Mouse (Mus musculus): Measurements from ENCODE around the gene Mrtfa.

The Mrtfa gene

DNA sequence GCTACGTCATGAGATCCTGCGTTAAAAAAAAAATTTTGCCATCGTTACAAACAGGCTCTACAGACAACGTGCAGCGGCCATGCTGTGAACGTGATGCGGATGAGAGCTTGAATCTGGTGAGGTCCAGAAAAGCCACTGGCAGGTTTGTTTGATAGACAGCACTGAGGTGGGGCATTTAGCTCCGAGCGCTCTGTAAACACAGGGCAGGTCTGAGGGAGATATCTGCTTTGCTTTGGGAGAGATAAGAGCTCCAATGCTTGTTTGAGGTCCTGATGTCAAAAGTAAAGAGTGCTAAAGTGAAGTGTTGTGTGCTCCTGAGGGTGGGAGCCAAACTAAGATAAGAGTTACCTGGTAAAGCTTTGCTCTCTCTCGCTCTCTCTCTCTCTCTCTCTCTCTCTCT, 6.6 kb upstream of the Mrtfa start:
- ATAC-seq (ENCODE audit: low TSS enrichment): no peak

DNA sequence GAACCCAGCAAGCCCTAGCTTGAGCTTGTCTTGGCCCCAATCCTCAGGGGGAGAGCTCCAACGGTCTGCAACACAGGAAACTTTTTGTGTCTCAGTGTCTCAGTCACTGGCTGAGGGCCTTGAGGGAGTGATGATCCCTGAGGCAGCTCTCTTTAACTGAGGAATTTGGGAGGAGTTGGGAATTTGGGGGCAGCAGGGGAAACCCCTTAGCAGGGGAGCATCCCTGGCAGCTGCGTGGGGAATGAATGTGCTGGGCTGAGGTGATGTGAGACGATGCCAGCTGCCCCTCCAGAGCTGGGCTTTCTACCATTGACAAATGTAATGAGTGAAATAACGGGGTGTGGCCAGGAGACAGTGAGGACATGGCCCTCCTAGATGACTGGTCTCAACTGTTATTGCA, 4.9 kb upstream of the Mrtfa start:
- ATAC-seq (ENCODE audit: low TSS enrichment): no peak

GRCm38 (mm10) chr15:81194791-81195190, 4.2 kb upstream of the Mrtfa start:
- ATAC-seq (ENCODE audit: low TSS enrichment): no peak

GRCm38 (mm10) chr15:81192858-81193257, 2.3 kb upstream of the Mrtfa start:
- ATAC-seq (ENCODE audit: low TSS enrichment): no peak

DNA sequence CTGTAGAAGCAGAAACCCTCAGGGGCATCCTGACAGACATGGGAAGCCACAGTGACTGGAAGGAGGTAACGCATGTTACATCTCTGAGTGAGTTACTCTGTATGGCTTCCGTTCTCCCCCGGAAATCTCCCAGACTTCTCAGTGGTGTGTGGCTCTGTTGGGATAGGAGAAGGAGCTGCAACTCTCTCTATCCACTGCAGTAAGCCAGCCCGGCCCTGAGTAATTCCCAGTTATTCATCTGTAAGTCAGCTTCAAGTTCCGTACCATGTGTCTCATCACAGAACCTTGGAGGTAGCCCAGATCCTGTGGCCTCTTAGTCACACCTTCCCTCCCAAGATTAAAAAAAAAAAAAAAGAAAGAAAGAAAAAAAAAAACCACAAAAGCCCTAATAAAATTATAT, 1.8 kb upstream of the Mrtfa start:
- no peak for ATAC-seq (ENCODE audit: low TSS enrichment)

GRCm38 (mm10) chr15:81191303-81191702, 746 bp upstream of the Mrtfa start:
- peak; percentile 28; the same call in 1 of the 2 replicates for ATAC-seq (ENCODE audit: low TSS enrichment)

- ATAC-seq (ENCODE audit: low TSS enrichment): peak; percentile 3; the same call in 1 of the 2 replicates
These were observed 437 bp downstream of the Mrtfa start for GRCm38 (mm10) chr15:81190011-81190629.

DNA sequence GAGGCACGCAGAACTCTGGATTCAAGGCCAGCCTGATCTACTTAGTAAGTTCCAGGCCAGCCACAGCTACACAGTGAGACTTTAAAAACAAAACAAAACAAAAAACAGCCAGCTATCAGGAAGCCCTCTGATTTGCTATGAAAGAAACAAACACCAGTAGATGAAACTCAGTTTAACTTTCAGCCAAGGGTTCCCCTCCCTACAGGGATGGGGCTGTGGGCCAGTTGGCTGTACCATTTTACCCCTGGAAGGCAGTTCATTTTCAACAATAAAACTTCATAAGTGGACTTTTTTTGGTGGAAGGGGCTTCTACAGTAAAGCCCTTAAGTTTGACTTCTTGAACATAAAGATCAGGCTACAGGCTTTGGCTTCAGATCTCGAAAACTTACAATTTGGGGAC, 1.5 kb downstream of the Mrtfa start:
- ATAC-seq (ENCODE audit: low TSS enrichment): no peak

DNA sequence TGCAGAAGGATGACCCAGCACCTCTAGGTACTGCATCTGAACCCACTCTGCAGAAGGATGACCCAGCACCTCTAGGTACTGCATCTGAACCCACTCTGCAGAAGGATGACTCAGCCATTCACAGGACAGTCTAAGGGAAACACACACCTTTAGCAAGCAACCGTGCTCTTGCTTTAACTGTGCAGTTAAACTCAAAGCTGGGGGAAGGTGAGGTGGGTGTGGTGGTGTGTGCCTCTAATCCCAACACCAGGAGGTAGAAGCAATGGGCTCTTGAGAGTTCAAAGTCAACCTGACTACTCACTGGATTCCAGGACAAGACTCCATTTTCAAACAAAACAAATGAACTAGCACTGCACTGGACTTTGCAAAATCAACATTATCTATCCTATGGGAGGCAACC, 5.6 kb downstream of the Mrtfa start:
- ATAC-seq (ENCODE audit: low TSS enrichment): no peak

DNA sequence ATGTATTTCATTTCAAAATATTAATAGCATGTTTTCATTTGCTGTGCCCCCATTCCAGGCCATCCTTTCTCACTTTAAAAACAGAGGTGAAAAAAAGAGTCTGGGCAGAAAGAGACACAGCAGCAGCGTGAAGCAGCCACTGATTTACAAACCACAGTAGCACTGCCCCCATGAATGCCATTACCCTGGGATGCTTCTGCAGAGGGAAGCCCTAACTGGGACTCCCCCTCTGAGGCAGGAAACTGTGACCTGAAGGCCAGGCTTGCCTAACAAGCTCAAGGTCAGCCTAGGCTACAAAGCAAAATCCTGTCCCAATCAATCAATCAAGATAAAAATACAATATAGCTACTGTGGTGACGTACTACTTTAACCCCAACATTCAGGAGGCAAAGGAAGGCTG, 9.3 kb downstream of the Mrtfa start:
- ATAC-seq (ENCODE audit: low TSS enrichment): no peak

DNA sequence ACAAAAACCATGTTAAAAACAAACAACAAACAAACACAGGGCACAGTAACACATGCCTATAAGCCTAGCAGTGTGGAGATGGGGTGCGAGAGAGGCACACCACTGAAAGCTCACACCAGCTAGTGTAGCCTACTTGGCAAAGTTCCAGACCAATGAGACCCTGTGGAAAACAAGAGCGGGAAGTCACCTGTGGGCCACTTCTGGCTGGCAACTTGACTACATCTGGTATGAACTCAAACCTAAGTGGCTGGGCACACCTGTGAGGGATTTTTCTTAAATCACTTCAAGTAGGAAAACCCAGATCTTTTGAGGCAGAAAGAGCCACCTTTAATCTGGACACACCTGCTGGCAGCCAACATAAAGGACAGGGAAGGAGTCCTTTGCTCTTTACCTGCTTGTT, 11.0 kb downstream of the Mrtfa start:
- no peak for ATAC-seq (ENCODE audit: low TSS enrichment)

DNA sequence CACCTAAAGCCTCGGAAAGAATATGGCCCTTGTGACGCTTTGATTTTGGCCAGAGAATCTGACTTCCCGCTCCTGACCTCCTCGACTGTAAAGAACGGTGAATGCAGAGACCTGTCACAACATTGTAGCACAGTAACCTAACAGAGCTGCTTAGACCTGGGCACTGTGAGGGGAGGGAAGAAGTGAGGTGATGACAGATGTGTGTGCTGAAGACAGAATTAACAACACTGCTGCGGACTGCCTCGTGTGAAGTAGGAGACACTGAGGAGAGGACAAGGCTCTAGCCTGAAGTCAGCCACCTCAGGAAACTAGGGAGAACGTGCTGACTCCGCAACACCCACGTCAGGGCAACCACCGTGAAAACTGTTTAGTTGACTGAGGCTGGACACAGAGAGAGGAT, 11.9 kb downstream of the Mrtfa start:
- ATAC-seq (ENCODE audit: low TSS enrichment): 0 out of 2 replicates have a peak, but pooled peaks have one; percentile 29

GRCm38 (mm10) chr15:81177860-81178259, 12.7 kb downstream of the Mrtfa start:
- peak; percentile 72 for ATAC-seq (ENCODE audit: low TSS enrichment)

DNA sequence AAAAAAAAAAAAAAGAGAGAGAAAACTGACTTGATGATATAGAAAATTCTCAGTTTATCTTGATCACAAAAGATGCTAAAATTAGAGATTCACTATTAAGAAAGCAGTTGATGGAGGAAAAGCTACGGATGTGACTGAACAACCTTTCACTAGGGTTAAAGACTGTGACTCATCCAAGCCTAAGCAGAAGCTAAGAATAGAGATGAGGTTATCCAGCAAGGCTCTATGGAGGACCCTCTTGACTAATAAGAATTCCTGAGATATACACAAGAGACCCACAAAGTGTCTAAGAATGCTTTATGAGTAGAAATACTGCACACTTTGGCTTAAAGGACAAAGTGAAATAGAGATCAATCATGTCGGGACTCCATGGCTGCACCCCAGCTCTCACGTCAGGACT, 14.9 kb downstream of the Mrtfa start:
- ATAC-seq (ENCODE audit: low TSS enrichment): no peak

DNA sequence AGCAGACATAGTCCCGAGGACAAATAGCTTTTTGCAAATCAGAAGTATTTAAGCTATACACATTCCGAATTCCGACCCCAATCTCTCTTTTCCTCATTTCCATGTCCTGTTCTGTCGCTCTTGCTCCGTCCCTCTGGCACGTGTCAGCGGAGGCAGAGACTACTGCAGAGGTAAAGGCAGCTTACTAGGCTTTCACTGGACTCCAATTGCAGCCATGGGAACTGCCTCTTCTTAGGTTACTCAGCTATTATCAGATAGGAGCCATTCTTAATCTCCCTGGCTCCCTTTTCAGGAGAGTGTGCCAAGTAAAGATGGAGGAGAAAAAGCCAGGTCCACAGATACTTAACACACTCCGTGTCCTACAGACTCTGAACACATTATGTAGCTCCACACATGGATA, 18.3 kb downstream of the Mrtfa start:
- ATAC-seq (ENCODE audit: low TSS enrichment): no peak

- peak; percentile 69; the same call in 1 of the 2 replicates for ATAC-seq (ENCODE audit: low TSS enrichment)
These were observed 21.8 kb downstream of the Mrtfa start for GRCm38 (mm10) chr15:81168735-81169134.

- ATAC-seq (ENCODE audit: low TSS enrichment): no peak
These were observed 22.7 kb downstream of the Mrtfa start for GRCm38 (mm10) chr15:81167831-81168230.

GRCm38 (mm10) chr15:81166291-81166690, 24.3 kb downstream of the Mrtfa start:
- no peak for ATAC-seq (ENCODE audit: low TSS enrichment)

- no peak for ATAC-seq (ENCODE audit: low TSS enrichment)
These were observed 25.8 kb downstream of the Mrtfa start for GRCm38 (mm10) chr15:81164560-81165310.

GRCm38 (mm10) chr15:81161571-81161970, 29.0 kb downstream of the Mrtfa start:
- no peak for ATAC-seq (ENCODE audit: low TSS enrichment)

GRCm38 (mm10) chr15:81160677-81161076, 29.9 kb downstream of the Mrtfa start:
- ATAC-seq (ENCODE audit: low TSS enrichment): no peak

GRCm38 (mm10) chr15:81159212-81159611, 31.3 kb downstream of the Mrtfa start:
- peak; percentile 41; the same call in 1 of the 2 replicates for ATAC-seq (ENCODE audit: low TSS enrichment)

DNA sequence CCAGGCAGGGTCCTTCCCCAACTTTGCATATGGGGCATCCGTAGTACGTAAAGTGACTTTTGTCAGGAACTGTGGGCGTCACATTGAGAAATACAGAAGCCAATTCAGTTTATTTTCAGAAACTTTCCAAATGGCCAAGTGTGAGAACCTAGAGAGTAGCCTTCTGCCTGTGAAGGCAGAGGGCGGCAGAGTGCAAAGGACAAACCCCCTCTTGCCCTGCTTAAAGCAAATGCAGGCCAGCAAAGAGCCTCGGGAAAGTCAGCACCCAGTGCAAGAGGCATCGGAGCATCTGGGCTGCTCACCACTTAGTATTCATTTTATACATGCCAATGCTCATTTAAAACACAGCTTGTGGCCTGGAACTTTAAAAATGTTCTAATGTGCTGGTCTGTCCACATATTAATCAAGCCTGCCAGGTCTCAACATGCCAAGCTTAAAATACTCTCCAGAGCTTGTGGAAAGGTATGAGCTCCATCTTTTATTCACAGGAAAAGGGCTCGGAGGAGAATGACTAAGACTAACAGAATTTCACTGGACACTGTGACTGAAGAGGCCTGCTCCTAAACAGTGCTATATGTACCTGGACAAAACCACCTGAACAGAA, 31.9 kb downstream of the Mrtfa start:
- ATAC-seq (ENCODE audit: low TSS enrichment): no peak
